Mouse (Mus musculus): ENCODE results near the gene Pold1.

DNA sequence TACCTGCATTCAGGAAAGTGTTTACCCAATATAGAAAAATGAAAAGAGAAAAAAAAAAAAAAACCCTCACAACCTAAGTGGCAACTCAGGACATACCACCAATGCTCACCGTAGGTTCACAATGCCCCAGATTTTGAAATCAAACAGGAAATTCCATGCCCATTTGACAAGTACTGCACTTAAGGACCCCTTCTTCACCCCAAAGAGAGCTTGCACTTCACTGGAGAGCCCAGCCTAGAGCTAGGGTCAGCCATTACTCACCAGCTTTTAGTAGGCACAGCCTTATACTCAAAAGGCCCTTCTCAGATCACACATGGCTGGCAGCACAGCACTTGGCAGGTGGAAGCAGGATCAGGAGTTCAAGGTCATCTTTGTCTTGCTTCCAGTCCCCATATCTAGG is 34.5 kb upstream of the Pold1 start:
- TF ChIP-seq CTCF (IDR thresholded peaks at IDR 0.05) (no peak), EP300 (IDR thresholded peaks at IDR 0.05) (peak; percentile 98)

All from lung, postnatal 0 days (tissue).